Mouse (Mus musculus) stomach, embryonic 15.5 days (tissue): Measurements from ENCODE around the gene Nostrin. TPM values are rescaled to one million over a fixed set of nuclear protein-coding genes. Genes with fewer than 3 reads are reported as not detected.

Experiments
- ATAC-seq: fragments of 200-750 bp; cut with Nextera tagmentation; 2 replicates; pipeline ENCODE4 v1.8.0; 2017; ENCODE audit warnings: low read depth, moderate number of reproducible peaks, moderate TSS enrichment; ENCODE audit not compliant: insufficient read depth, low FRiP score
- H3K27ac ChIP-seq: fragments of 300-500 bp; sonication (generic); 2 replicates; pipeline ENCODE4 v1.5.1; 2015; ENCODE audit warnings: mild to moderate bottlenecking, inconsistent platforms
- H3K27me3 ChIP-seq: fragments of 300-500 bp; sonication (generic); replicated peaks from 2 replicates; pipeline ENCODE4 v1.6.1; 2015; ENCODE audit warnings: inconsistent platforms
- H3K36me3 ChIP-seq: fragments of 300-500 bp; sonication (generic); 2 replicates; pipeline ENCODE4 v1.6.1; 2015; ENCODE audit warnings: inconsistent platforms
- H3K4me1 ChIP-seq: fragments of 300-500 bp; sonication (generic); 2 replicates; pipeline ENCODE4 v1.6.1; 2015; ENCODE audit warnings: inconsistent platforms
- H3K4me2 ChIP-seq: fragments of 300-500 bp; sonication (generic); 2 replicates; pipeline ENCODE4 v1.6.1; 2015; ENCODE audit warnings: mild to moderate bottlenecking, inconsistent platforms
- H3K4me3 ChIP-seq: fragments of 300-500 bp; sonication (generic); replicated peaks from 2 replicates; pipeline ENCODE4 v1.5.1; 2015; ENCODE audit warnings: inconsistent platforms
- H3K9ac ChIP-seq: fragments of 300-500 bp; sonication (generic); 2 replicates; pipeline ENCODE4 v1.6.1; 2015; ENCODE audit warnings: inconsistent platforms
- H3K9me3 ChIP-seq: fragments of 300-500 bp; sonication (generic); 2 replicates; pipeline ENCODE4 v1.6.1; 2016; ENCODE audit warnings: inconsistent platforms
- WGBS: fragments of 180-500 bp; shearing (Covaris S2); methylation state at CpG from one replicate; pipeline ENCODE4 v1.1.7; 2015; 5-methylcytosine and 5-hydroxymethylcytosine counted together
- polyA plus RNA-seq: library from polyadenylated mRNA; unstranded; fragments of >200 nt; fragmentation: Nextera tagmentation; extraction: Ambion mirVana; gene quantifications from 2 replicates; pipeline ENCODE4 v1.2.1, GENCODE M21; 2015

Gene Nostrin
- polyA plus RNA-seq, 1 experiment from 2014 or later = 10.6 TPM

DNA sequence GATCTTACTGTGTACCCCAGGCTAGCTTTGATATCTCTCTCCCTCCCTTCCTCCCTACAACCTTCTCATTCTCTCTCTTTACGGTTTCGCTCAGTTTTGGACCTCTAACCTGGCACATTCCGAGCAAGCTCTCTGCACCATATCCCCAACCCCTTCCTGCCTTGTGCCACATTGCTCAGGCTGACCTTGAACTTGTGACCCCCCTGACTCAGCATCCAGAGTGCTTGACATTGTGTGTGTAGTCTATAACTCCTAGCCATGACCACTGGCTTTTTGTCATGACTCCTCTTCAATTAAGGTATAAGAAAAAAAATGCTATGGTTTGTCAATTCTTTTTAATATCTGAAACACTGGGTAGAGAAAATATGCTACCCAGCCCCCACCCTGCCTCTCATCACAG lies 74.1 kb downstream of the Nostrin start:
- Histone ChIP-seq H3K4me3 (no peak overlapping the region), H3K9ac (no peak overlapping the region), H3K9me3 (no peaks in the 10 kb centered on the region), H3K4me2 (no peak overlapping the region), H3K27ac (no peak overlapping the region), H3K36me3 (no peaks in the 10 kb centered on the region), H3K4me1 (peaks cover 6% of the 10 kb centered on the region; the same call in 1 of the 2 replicates), H3K27me3 (no peaks in the 10 kb centered on the region)
- no peak for ATAC-seq
- 91% methylated on average over 3 of the region's 3 CpGs for WGBS

DNA sequence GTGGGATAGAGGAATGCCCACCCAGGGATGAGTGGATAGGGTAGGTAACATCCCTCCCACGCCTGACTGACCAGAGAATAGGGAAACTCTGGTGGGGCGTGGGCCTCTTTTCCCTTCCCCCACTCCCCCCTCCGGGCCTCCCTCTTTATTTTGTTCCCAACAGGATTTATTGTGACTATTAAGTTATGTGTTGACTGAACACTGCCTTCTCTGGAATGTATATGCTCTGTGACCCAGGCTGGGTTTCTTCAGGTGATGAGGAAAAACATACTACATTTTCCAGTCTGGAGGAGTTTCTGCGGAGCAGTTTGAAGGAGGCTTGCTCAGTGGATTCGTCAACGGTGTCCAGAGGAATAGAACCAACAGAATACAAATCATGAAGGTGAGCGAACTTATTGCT lies 75.2 kb downstream of the Nostrin start, which contains the start of gene G6pc2:
Gene G6pc2, plus strand, starts transcription at position 301 of the 400 bp plus-strand sequence.
- H3K9ac ChIP-seq = no peak within 1 kb of the TSS
- no peak within 1 kb of the TSS for H3K4me3 ChIP-seq
- H3K4me2 ChIP-seq = no peak within 1 kb of the TSS
- no peaks in the 10 kb centered on the region for H3K9me3 ChIP-seq
- WGBS = 77% methylated on average over 7 of the region's 7 CpGs
- H3K36me3 ChIP-seq = no peaks in the 10 kb centered on the region
- no peak within 1 kb of the TSS for H3K27ac ChIP-seq
- H3K4me1 ChIP-seq = no peaks in the 10 kb centered on the region
- no peaks in the 10 kb centered on the region for H3K27me3 ChIP-seq
- no peak for ATAC-seq

DNA sequence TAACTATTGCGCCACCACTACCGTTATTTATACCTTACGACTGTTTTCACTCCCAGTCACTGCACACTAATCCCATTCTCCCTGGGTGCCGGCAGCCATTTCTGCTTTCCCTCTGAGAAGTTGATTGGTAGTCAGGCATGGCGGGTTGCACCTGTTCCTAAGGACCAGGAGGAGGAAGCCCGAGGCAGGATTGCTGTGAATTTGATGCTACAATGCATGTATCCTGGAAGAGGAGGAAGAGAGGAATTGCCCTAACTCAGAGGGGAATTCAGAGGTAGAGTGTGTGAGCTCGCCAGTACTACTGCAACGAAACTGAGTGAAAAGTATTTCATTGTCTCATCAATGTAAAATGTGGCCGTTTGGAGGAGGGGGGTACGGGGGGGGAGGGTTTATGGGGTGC lies 77.1 kb downstream of the Nostrin start:
- H3K27me3 ChIP-seq = no peaks in the 10 kb centered on the region
- H3K36me3 ChIP-seq = no peaks in the 10 kb centered on the region
- no peak overlapping the region for H3K27ac ChIP-seq
- 64% methylated on average over 10 of the region's 10 CpGs for WGBS
- H3K4me3 ChIP-seq = no peak overlapping the region
- ATAC-seq = no peak
- no peak overlapping the region for H3K4me2 ChIP-seq
- H3K9me3 ChIP-seq = no peaks in the 10 kb centered on the region
- no peaks in the 10 kb centered on the region for H3K4me1 ChIP-seq
- H3K9ac ChIP-seq = no peak overlapping the region

DNA sequence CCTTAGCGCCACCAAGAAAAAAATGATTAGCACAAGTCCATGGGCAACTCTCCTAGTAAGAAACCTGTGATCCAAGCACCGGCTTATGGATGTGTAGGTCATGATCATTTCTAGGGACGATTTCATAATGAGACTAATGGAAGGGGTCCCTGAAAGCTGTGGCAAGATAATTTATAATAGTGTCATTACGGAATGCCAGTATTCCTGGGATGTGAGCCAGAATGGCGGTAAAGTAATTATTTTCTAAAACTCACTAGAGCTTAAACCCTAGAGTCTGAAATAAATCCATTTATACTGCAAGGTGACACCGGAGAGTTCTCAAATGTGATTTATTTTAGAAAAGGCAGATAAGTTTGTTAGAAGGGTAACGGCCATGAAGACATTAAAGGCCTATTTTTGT lies 79.6 kb downstream of the Nostrin start:
- Histone ChIP-seq H3K27ac (no peak overlapping the region), H3K4me2 (no peak overlapping the region), H3K4me3 (no peak overlapping the region), H3K4me1 (no peaks in the 10 kb centered on the region), H3K9me3 (no peaks in the 10 kb centered on the region), H3K27me3 (no peaks in the 10 kb centered on the region), H3K9ac (no peak overlapping the region), H3K36me3 (no peaks in the 10 kb centered on the region)
- 38% methylated on average over 7 of the region's 7 CpGs for WGBS
- no peak for ATAC-seq

DNA sequence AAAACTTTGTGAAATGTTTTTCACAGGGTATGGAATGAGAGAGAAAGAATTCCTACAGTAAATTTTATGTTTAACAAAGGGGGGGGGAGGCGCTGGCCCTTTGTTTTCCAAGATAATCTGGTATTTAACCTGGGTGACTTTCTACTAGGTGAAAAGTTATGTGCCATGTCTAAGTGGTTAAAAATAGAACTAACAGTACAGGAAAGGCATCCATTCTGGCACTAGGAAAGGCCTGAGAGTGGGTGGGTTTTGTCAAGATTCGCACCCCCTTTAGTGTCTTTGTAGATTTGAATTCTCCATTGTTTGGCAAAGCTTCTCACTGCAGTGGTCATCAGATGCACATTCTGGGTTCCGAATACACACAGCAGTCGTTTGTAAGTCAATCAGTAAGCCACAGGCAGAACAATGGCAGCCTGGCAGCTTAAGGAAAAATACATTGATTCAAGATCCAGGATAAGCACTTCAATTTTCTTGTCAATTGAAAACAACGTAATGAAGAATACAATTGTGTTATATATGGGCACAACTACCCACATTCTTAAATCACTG lies 86.3 kb downstream of the Nostrin start:
- H3K27me3 ChIP-seq = no peaks in the 10 kb centered on the region
- no peaks in the 10 kb centered on the region for H3K9me3 ChIP-seq
- no peak overlapping the region for H3K4me3 ChIP-seq
- no peaks in the 10 kb centered on the region for H3K36me3 ChIP-seq
- no peak for ATAC-seq
- H3K9ac ChIP-seq = no peak overlapping the region
- 60% methylated on average over 5 of the region's 5 CpGs for WGBS
- no peaks in the 10 kb centered on the region for H3K4me1 ChIP-seq
- H3K27ac ChIP-seq = no peak overlapping the region
- no peak overlapping the region for H3K4me2 ChIP-seq

DNA sequence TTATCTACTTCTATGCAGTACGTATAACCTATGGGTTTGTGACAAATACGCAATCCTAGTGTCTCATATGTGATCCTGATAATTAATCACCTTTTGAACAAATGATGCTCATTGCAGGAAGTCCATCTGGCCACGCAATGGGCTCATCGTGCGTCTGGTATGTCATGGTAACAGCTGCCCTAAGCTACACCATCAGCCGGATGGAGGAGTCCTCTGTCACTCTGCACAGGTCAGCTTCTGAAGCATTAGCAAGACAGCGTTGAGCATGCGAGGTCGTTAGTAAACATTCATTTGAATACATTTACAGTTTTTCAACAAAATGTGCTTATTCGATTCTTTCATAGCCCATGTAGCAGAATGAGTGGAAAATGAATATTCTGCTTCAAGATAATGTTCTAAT lies 87.2 kb downstream of the Nostrin start:
- no peaks in the 10 kb centered on the region for H3K4me1 ChIP-seq
- H3K27ac ChIP-seq = no peak overlapping the region
- H3K27me3 ChIP-seq = no peaks in the 10 kb centered on the region
- no peak overlapping the region for H3K4me2 ChIP-seq
- H3K4me3 ChIP-seq = no peak overlapping the region
- ATAC-seq = no peak
- no peak overlapping the region for H3K9ac ChIP-seq
- no peaks in the 10 kb centered on the region for H3K36me3 ChIP-seq
- 79% methylated on average over 10 of the region's 10 CpGs for WGBS
- H3K9me3 ChIP-seq = no peaks in the 10 kb centered on the region

DNA sequence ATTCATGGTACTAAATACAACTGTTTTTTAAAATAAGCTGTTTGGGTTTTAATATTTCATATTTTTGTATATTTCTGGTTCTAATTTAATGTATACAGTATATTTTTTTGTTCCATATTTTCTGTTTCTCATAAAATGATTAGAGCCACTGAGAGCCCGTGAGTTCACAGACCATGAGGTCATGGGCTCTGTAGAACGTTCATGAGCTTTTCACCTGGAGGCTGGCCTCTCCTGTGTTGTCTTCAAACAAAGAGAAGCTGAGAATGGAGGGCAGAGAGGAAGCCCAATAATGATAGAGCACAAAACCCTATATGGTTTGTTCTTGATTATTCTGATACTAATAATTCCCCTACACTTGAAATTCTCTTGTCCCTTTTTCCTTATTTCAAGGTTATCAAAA lies 89.1 kb downstream of the Nostrin start:
- Histone ChIP-seq H3K9me3 (no peaks in the 10 kb centered on the region), H3K4me3 (no peak overlapping the region), H3K36me3 (no peaks in the 10 kb centered on the region), H3K4me1 (no peaks in the 10 kb centered on the region), H3K9ac (no peak overlapping the region), H3K27me3 (no peaks in the 10 kb centered on the region), H3K4me2 (no peak overlapping the region), H3K27ac (no peak overlapping the region)
- WGBS = 40% methylated on average over 2 of the region's 2 CpGs
- no peak for ATAC-seq

DNA sequence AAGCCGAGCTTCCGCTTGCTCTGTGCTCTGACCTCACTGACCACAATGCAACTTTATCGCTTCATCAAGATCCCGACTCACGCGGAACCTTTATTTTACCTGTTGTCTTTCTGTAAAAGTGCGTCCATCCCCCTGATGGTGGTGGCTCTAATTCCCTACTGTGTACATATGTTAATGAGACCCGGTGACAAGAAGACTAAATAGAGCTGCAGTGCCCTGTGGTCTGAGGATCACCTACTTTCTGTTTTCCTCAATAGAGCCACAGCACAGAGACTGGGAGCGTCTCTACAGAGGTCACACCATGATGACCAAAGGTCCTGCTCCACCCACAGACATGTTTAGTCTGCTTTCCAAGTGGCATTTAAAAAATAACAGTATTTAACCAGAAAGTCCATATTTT lies 91.3 kb downstream of the Nostrin start:
- Histone ChIP-seq H3K9ac (no peak overlapping the region), H3K4me3 (no peak overlapping the region), H3K27ac (no peak overlapping the region), H3K36me3 (no peaks in the 10 kb centered on the region), H3K4me1 (no peaks in the 10 kb centered on the region), H3K27me3 (no peaks in the 10 kb centered on the region), H3K9me3 (no peaks in the 10 kb centered on the region), H3K4me2 (no peak overlapping the region)
- ATAC-seq = no peak
- WGBS = 90% methylated on average over 9 of the region's 9 CpGs

DNA sequence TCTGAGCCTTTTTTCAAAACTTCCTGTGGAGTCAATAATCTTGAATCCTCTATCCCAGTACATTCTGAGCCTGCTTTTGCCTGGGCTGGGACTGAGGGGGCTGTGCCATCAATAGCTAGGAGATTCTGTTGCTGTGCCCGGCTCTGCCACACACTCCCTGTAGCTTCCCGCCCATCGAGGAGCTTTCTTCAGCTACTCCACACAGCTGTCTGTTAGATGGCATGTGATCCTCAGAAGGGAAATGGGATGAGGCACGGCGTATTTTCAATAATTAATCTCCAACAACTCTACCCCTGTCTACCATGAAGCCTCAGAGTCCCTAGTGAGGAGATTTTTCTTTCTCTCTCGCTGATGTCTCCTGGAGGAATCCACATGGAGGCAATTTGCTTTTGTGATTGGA lies 93.0 kb downstream of the Nostrin start:
- WGBS = 77% methylated on average over 6 of the region's 6 CpGs
- H3K9me3 ChIP-seq = no peaks in the 10 kb centered on the region
- no peak overlapping the region for H3K4me3 ChIP-seq
- H3K4me1 ChIP-seq = no peaks in the 10 kb centered on the region
- no peak for ATAC-seq
- no peaks in the 10 kb centered on the region for H3K27me3 ChIP-seq
- H3K4me2 ChIP-seq = no peak overlapping the region
- H3K36me3 ChIP-seq = no peaks in the 10 kb centered on the region
- no peak overlapping the region for H3K9ac ChIP-seq
- H3K27ac ChIP-seq = no peak overlapping the region

DNA sequence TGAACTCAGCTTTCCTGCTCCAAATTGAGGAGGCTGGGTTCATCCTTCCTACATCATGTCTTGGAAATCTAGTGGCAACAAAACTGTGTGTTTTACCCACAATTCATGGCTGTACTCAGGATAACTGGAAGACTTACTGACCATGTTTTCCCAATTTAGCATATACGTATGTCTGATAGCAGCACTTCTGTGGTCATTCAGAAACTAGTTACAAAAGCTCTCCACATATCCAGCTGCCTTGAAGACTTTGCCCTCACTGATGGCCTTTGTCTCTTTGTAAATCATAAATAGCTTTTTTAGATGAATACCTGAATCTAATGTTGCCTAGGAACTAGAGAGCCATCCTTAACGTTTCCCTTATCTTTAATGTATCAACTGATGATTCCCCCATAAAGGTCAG lies 94.5 kb downstream of the Nostrin start:
- H3K4me1 ChIP-seq = no peaks in the 10 kb centered on the region
- H3K4me2 ChIP-seq = no peak overlapping the region
- H3K36me3 ChIP-seq = no peaks in the 10 kb centered on the region
- H3K9me3 ChIP-seq = no peaks in the 10 kb centered on the region
- H3K9ac ChIP-seq = no peak overlapping the region
- H3K4me3 ChIP-seq = no peak overlapping the region
- no peak for ATAC-seq
- WGBS = 75% methylated on average over 2 of the region's 2 CpGs
- H3K27ac ChIP-seq = no peak overlapping the region
- no peaks in the 10 kb centered on the region for H3K27me3 ChIP-seq

DNA sequence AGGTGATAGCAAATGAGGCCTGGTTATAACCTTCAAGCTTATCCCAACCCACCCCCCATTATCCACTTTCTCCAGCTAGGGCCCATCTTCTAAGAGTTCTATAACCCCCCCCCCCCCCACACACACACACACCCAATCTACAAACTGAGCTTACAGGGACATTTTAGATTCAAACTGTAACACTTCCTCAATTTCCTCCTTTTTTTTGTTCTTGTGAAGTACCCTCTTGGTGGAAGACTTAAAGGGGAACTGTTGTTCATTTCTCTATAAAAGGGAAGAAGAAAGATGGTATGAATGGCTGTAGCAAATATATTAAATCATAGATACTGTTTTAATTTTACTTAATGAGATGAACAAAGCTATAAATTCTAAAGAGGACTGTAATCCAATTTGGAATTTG lies 96.5 kb downstream of the Nostrin start:
- H3K9ac ChIP-seq = no peak overlapping the region
- no peak for ATAC-seq
- no peaks in the 10 kb centered on the region for H3K36me3 ChIP-seq

DNA sequence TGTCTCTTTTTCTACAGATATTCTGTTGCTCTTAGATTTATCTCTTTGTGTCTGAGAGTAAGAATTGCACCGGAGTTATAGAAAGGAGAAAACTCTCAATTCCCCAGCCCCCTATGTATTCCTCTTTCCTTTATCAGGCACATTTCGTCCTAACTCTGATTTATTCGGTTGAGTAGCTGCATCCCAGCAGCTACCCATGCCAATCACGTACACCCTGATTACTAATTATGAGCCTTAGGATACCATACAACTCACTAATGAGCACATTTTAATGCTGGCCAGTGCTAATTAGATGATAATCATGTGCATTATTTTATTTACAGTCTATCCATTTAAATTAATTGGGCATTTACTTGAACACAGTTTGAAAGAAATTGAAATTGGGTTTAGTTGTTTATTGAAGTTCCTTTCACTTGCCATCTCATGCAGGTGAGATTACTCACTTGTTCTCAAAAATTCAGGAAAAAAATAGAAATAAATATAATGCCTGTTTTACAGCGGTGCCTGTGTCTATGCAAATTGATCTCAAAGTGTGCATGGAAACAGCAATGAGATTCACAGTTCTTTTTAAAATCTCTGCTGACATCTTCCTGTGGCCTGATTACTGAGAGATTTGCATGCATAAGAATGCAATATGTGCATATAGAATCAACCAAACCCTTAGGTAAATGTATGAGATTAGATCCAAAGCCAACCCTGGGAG lies 99.5 kb downstream of the Nostrin start:
- no peak overlapping the region for H3K27ac ChIP-seq
- no peaks in the 10 kb centered on the region for H3K36me3 ChIP-seq
- no peaks in the 10 kb centered on the region for H3K27me3 ChIP-seq
- no peaks in the 10 kb centered on the region for H3K4me1 ChIP-seq
- 85% methylated on average over 5 of the region's 5 CpGs for WGBS
- no peaks in the 10 kb centered on the region for H3K9me3 ChIP-seq
- no peak overlapping the region for H3K4me2 ChIP-seq
- no peak overlapping the region for H3K4me3 ChIP-seq
- ATAC-seq = no peak
- H3K9ac ChIP-seq = no peak overlapping the region

More for the DNA sequence above, 96.5 kb downstream of the Nostrin start:
- Histone ChIP-seq H3K4me2 (no peak overlapping the region), H3K27me3 (no peaks in the 10 kb centered on the region), H3K27ac (no peak overlapping the region), H3K4me1 (no peaks in the 10 kb centered on the region), H3K9me3 (no peaks in the 10 kb centered on the region), H3K4me3 (no peak overlapping the region)
